Mouse (Mus musculus) small intestine, adult 2 months (tissue): Measurements from ENCODE around the gene Nhlrc3.

Experiments used
- CTCF ChIP-seq: fragments of 200-500 bp; IDR thresholded peaks from 2 replicates; pipeline ENCODE4 v1.5.1; 2012; ENCODE audit warnings: low read depth, mild to moderate bottlenecking, control low read depth, inconsistent platforms, low read length, moderate library complexity, mixed read lengths; ENCODE audit not compliant: insufficient replicate concordance, insufficient read length; ENCODE audit errors: extremely low read depth
- POLR2A ChIP-seq: fragments of 200-500 bp; IDR thresholded peaks from 2 replicates; pipeline ENCODE4 v1.6.1; 2012; ENCODE audit warnings: low read depth, mild to moderate bottlenecking, control low read depth, inconsistent platforms, low read length, moderate library complexity

- TF ChIP-seq POLR2A (no peak), CTCF (no peak)
Observed at GRCm38 (mm10) chr3:53436550-53436949, 26.6 kb downstream of the Nhlrc3 start.
